Mouse (Mus musculus) embryonic fibroblast, embryonic 13.5 days (primary cell): ENCODE measurements around the gene Hdac10.

ENCODE experiments used
- CTCF ChIP-seq: IDR thresholded peaks from 2 replicates; pipeline ENCODE4 v1.5.1; 2011; ENCODE audit warnings: mild to moderate bottlenecking, control low read depth, low read length, moderate library complexity, borderline replicate concordance; ENCODE audit not compliant: insufficient read depth
- POLR2A ChIP-seq: IDR thresholded peaks from 2 replicates; pipeline ENCODE4 v1.6.1; 2011; ENCODE audit warnings: low read depth, mild to moderate bottlenecking, control low read depth, low read length, moderate library complexity

DNA sequence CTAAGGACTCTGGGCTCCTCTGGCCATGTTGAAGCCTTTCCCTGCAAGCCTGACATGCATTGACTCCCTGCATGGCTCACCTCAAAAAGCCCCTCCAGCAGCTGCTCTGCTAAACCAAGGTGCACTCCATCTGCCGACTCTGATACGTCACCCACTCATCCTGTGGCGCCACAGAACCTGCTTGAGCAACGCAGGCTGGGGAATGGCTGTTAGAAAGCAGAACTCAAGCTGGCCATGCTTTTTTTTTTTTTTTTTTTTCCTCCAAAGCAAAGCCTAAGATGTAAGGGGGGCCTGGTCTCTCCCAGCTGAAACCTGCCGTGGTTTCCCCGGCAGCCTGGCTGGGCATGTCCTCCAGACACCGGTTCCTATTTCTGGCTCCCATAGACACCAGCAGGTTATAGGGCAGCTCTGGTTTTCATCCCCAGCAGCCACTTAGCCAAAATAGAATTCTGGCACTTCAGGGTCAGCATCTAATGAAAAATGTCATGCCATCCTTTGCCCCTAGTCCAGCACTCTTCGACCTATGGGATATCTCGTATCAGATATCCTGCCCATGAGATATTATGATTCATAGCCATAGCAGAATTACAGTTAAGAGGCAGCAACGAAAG is 54.4 kb downstream of the Hdac10 start:
- TF ChIP-seq POLR2A (no peak), CTCF (no peak)
